Mouse (Mus musculus) heart, embryonic 16.5 days (tissue): ENCODE measurements around the gene Yod1. TPM values are rescaled to one million over a fixed set of nuclear protein-coding genes. Genes with fewer than 3 reads are reported as not detected.

Experiments
- ATAC-seq: fragments of 200-750 bp; cut with Nextera tagmentation; replicated peaks from 2 replicates; pipeline ENCODE4 v1.8.0; 2017; ENCODE audit warnings: moderate number of reproducible peaks; ENCODE audit not compliant: insufficient read depth, low FRiP score; ENCODE audit errors: extremely low read depth
- H3K27ac ChIP-seq: fragments of 300-500 bp; sonication (generic); 2 replicates; pipeline ENCODE4 v1.5.1; 2014; ENCODE audit warnings: mild to moderate bottlenecking, low read length, control low read depth, moderate library complexity
- H3K27me3 ChIP-seq: fragments of 300-500 bp; sonication (generic); 2 replicates; pipeline ENCODE4 v1.6.1; 2014; ENCODE audit warnings: low read length, mixed read lengths; ENCODE audit not compliant: control insufficient read depth, insufficient read depth
- H3K36me3 ChIP-seq: fragments of 300-500 bp; sonication (generic); 2 replicates; pipeline ENCODE4 v1.6.1; 2014; ENCODE audit not compliant: control insufficient read depth, insufficient read depth
- H3K4me1 ChIP-seq: fragments of 300-500 bp; sonication (generic); 2 replicates; pipeline ENCODE4 v1.6.1; 2014; ENCODE audit warnings: low read length, mixed read lengths; ENCODE audit not compliant: control insufficient read depth, insufficient read depth
- H3K4me2 ChIP-seq: fragments of 300-500 bp; sonication (generic); 2 replicates; pipeline ENCODE4 v1.6.1; 2014; ENCODE audit warnings: low read depth, mild to moderate bottlenecking, control low read depth, low read length
- H3K4me3 ChIP-seq: fragments of 300-500 bp; sonication (generic); 2 replicates; pipeline ENCODE4 v1.5.1; 2014; ENCODE audit warnings: mild to moderate bottlenecking, control low read depth, low read length
- H3K9ac ChIP-seq: fragments of 300-500 bp; sonication (generic); 2 replicates; pipeline ENCODE4 v1.6.1; 2014; ENCODE audit warnings: low read length, control low read depth
- H3K9me3 ChIP-seq: fragments of 300-500 bp; sonication (generic); replicated peaks from 2 replicates; pipeline ENCODE4 v1.6.1; 2016; ENCODE audit warnings: low read length; ENCODE audit not compliant: control insufficient read depth
- WGBS: fragments of 180-500 bp; shearing (Covaris S2); extraction: QIAGEN DNeasy Blood & Tissue Kit; methylation state at CpG from one replicate; pipeline ENCODE4 v1.1.7; 2014; 5-methylcytosine and 5-hydroxymethylcytosine counted together
- polyA plus RNA-seq: library from polyadenylated mRNA; unstranded; fragments of >200 nt; fragmentation: Nextera tagmentation; extraction: Ambion mirVana; gene quantifications from 2 replicates; pipeline ENCODE4 v1.2.1, GENCODE M21; 2015

Gene Yod1
- polyA plus RNA-seq, 1 experiment from 2014 or later, result 9.1 TPM

DNA sequence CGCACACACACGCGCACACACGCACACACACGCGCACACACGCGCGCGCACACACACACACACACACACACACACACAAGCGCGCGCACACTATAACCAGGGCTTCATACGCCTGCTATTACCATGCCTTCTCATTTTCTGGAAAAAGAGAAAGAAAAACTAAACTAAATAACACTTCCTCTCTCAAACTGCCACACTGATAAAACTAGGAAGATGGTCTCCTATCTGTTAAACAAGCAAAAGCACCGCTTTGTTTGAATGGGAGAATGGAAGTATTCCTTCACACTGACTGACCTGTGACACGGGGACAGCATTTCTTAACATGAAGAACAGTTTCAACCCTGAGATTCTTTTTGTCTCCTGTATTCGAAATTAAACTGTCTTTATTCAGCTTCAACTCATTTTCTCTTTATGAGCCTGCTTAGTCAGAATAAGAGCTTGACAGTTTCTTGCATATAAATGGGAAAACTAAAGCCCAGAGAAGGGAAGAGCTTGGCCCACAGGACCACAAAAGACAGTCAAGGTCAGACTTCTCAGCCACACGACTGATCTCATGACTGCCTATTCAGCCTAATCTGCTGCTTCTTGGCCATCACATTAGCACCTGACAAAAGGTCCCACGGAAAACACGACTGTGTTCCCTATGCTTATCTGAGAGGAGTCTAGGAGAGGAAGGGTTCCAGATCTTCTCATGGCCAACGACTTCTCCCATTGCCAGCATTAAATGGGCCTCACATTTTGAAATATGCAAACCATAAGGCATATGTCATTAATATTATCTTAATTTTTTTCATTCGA is 6.6 kb upstream of the Yod1 start:
- H3K9me3 ChIP-seq, result no peaks in the 10 kb centered on the region

DNA sequence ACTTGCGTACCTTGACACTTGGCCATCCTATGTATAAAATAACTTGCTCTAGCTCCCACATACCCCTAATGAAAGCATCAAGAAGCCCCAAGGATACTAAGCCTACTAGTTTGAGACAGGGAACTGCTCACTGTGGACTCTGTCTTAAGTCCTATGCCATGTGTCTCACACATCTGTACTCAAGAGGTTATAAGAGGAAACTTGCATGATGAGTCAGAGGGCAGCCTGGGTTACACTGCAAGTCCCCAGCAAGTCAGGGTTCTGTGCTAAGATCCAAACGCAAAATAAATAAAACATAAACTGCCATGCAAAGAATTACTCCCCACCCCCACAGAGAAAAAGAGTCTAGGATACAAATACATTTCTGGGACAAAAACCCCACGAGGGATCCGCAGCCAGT is 3.1 kb upstream of the Yod1 start:
- 84% methylated on average over 4 of the region's 4 CpGs for WGBS
- Histone ChIP-seq H3K9ac (no peak overlapping the region), H3K9me3 (no peaks in the 10 kb centered on the region), H3K27me3 (no peaks in the 10 kb centered on the region), H3K27ac (no peak overlapping the region), H3K4me3 (no peak overlapping the region), H3K4me1 (peaks cover 15% of the 10 kb centered on the region), H3K36me3 (peaks cover 5% of the 10 kb centered on the region; the same call in 1 of the 2 replicates), H3K4me2 (no peak overlapping the region)
- no peak for ATAC-seq

More for the DNA sequence above, 6.6 kb upstream of the Yod1 start:
- H3K4me1 ChIP-seq, result peaks cover 7% of the 10 kb centered on the region
- no peak overlapping the region for H3K27ac ChIP-seq
- H3K4me2 ChIP-seq, result no peak overlapping the region
- WGBS, result 81% methylated on average over 22 of the region's 22 CpGs
- no peaks in the 10 kb centered on the region for H3K27me3 ChIP-seq
- H3K4me3 ChIP-seq, result no peak overlapping the region
- no peak overlapping the region for H3K9ac ChIP-seq
- ATAC-seq, result no peak
- H3K36me3 ChIP-seq, result peaks cover 16% of the 10 kb centered on the region; the same call in 1 of the 2 replicates

DNA sequence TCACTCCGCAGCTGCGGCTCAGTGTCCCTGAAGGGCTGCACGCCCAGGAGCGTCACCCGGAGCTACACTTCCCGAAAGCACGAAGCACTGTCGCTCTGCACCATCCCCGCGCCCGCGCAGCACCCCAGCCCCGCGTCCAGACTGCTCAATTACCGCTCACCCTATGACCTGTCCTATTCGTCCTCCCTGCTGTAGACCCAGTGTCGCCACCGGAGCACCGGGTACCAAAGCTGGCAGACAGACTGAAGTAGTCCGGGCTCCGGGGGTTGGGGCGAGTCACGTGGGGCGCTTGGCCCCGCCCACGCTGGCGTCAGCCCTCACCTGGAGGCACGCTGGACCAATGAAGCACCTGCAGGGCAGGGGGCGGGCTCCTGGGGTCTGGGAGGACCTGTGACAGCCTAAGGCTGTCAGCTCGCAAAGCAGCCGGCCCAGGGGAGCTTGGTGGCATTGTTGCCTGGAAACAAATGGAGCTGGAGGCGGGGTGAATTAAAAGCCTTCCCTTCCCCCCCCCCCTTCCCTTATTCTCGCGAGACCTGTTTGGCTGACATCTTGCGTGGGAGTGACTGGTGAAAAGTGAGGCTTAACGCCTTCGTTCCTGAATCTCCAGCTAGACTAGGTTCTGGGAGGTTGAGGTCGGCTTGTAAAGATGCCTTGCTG is 1.4 kb upstream of the Yod1 start, which contains the start of gene Gm29427:
Gene Gm29427, minus strand, starts transcription at position 239 of the 657 bp plus-strand sequence.
- Histone ChIP-seq H3K4me2 (peak within 1 kb of the TSS; percentile 100), H3K9ac (peak within 1 kb of the TSS; percentile 95), H3K36me3 (peaks cover 7% of the 10 kb centered on the region; the same call in 1 of the 2 replicates), H3K27ac (peak within 1 kb of the TSS; percentile 90), H3K4me3 (peak within 1 kb of the TSS; percentile 86), H3K9me3 (no peaks in the 10 kb centered on the region), H3K27me3 (no peaks in the 10 kb centered on the region), H3K4me1 (peaks cover 12% of the 10 kb centered on the region)
- WGBS, result under 1% methylated on average over 38 of the region's 38 CpGs
- ATAC-seq, result peak; percentile 89

DNA sequence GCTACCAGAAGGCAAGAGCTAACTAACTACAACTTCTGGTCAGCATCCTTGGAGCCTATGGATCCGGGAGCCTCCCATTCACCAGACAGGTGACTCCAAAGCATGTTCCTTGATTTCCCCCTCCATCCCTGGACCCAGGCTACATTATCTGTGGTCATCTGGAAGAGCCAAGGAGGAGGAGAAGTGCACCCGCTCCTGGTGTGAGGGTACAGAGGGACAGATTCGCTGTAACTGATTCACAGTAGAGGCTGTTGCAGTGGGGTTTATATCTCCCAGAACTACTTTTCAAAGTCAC is 962 bp upstream of the Yod1 start:
- H3K4me1 ChIP-seq, result peaks cover 12% of the 10 kb centered on the region
- WGBS, result 1% methylated on average over 3 of the region's 3 CpGs
- H3K36me3 ChIP-seq, result peaks cover 9% of the 10 kb centered on the region
- H3K4me3 ChIP-seq, result peak overlapping the region; percentile 86
- H3K27ac ChIP-seq, result peak overlapping the region; percentile 90
- no peaks in the 10 kb centered on the region for H3K27me3 ChIP-seq
- peak overlapping the region; percentile 100 for H3K4me2 ChIP-seq
- no peak for ATAC-seq
- peak overlapping the region; percentile 95 for H3K9ac ChIP-seq
- no peaks in the 10 kb centered on the region for H3K9me3 ChIP-seq

DNA sequence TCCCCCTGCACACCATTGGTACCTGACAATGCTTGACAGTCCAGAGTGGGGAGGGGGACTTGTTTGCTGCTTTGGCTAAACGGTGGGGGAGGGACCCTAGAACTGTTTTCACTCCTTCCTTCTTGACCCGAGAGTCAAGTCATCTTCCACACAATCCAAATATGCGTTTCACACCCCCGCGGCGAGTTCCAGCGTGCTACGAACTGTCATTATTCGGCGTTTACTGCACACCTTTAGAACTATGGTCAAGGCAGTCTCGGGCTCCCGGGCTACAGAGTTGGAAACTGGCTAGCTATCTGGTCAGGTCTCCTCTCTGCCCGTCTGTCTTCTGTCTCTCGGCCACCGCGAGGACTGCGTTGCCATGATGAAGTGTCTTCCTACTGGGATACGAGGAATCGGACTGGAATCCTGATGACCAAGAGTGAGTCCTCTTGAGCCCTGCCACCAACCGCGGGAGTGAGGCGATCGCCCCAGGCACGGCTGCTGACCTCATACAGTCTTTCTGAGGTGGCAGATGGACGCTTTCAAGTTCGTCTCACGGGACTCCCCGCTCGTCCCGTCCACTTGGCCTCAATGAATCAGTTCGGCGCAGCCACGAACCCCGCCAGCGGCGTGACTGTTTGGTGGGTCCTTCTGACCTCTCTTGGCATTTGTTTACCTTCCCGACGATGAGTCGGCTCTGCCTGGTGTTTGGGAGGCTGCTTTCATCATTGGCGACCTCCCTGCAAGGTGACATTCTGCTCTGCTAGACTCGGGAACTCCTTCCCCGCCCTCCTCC is 425 bp upstream of the Yod1 start:
- Histone ChIP-seq H3K27ac (peak overlapping the region; percentile 90), H3K4me3 (peak overlapping the region; percentile 86), H3K4me1 (peaks cover 12% of the 10 kb centered on the region), H3K27me3 (no peaks in the 10 kb centered on the region), H3K4me2 (peak overlapping the region; percentile 100), H3K9ac (peak overlapping the region; percentile 95), H3K36me3 (peaks cover 9% of the 10 kb centered on the region), H3K9me3 (no peaks in the 10 kb centered on the region)
- peak; percentile 5; the same call in 1 of the 2 replicates for ATAC-seq
- WGBS, result under 1% methylated on average over 42 of the region's 42 CpGs

DNA sequence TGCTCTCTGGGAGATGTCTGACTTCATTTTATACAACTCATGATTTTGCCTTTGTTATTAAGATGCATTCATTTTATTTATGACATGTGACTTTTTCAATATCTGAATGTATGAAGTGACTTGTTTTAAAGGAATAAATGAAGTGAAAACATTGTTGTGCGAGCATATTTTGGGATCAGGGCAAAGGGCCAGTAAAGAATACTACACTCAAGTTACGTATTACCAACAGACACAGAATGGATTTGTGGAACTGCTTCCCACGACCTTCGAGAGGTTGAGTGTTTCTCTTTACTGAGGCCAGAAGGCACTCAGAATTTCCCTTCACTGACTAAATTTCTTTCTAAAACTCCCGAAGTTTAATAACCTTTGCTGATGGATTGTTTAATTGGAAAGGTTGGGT is 7.1 kb downstream of the Yod1 start:
- Histone ChIP-seq H3K27ac (no peak overlapping the region), H3K4me1 (peaks cover 2% of the 10 kb centered on the region; the same call in 1 of the 2 replicates), H3K9me3 (no peaks in the 10 kb centered on the region), H3K36me3 (peaks cover 3% of the 10 kb centered on the region; the same call in 1 of the 2 replicates), H3K4me3 (no peak overlapping the region), H3K9ac (no peak overlapping the region), H3K4me2 (no peak overlapping the region), H3K27me3 (no peaks in the 10 kb centered on the region)
- 89% methylated on average over 5 of the region's 5 CpGs for WGBS
- ATAC-seq, result no peak

DNA sequence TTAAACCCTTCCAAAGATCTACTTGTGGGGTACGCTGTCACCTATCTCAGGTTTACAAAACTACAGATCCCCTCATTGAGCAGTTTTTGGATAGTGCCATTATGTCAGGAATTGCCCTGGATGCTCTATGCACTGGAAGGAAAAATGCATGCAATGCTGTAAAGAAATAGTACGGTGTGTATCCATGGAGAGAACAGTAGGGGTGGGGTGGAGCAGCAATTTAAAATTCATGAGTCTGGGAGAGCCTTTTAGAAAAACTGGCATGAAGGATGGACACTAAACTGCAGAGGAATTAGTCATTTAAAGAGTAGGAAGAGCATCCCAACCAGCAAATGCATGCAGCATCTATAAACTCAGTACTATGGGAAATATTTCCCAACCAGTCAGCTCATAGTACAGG is 9.3 kb downstream of the Yod1 start:
- Histone ChIP-seq H3K9ac (no peak overlapping the region), H3K4me3 (no peak overlapping the region), H3K4me2 (no peak overlapping the region), H3K36me3 (no peaks in the 10 kb centered on the region), H3K4me1 (peaks cover 1% of the 10 kb centered on the region; the same call in 1 of the 2 replicates), H3K27me3 (no peaks in the 10 kb centered on the region), H3K9me3 (no peaks in the 10 kb centered on the region), H3K27ac (no peak overlapping the region)
- ATAC-seq, result no peak
- WGBS, result 90% methylated on average over 2 of the region's 2 CpGs

DNA sequence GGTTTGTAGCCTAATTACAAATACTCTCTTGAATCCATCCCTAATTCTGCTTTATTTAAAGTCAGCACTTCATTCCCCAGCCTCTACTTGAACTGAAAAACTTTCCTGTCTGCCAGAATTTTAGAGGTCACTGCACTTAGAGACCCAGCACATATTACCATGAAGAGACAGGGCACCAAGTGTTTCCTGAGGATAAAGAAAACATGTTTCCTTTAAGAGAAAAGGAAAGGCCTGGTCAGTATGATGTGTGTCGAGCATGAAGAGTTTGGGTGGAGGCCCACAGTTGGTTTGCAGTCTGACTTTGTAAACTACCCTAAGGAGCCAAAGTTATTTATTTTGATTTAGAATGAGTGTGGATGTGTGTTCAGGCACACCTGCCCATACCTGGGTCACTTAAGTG is 10.9 kb downstream of the Yod1 start:
- Histone ChIP-seq H3K36me3 (no peaks in the 10 kb centered on the region), H3K4me3 (no peak overlapping the region), H3K27me3 (no peaks in the 10 kb centered on the region), H3K9me3 (no peaks in the 10 kb centered on the region), H3K9ac (no peak overlapping the region), H3K4me1 (peaks cover 5% of the 10 kb centered on the region; the same call in 1 of the 2 replicates), H3K27ac (no peak overlapping the region), H3K4me2 (no peak overlapping the region)
- WGBS, result 51% methylated on average over 1 of the region's 1 CpGs
- no peak for ATAC-seq
